Mouse (Mus musculus): ENCODE data around the gene 2810459M11Rik.
A peak's percentile ranks its signal among the peaks of the same experiment; 100 is the strongest.
"Not testable (repeated sequence)": the region's sequence is repeated elsewhere in the genome, so short reads cannot be mapped to it uniquely, and the experiment has no call there.

The 2810459M11Rik gene

GRCm38 (mm10) chr1:86045848-86046805 is at the start of gene 2810459M11Rik:
TSS of gene 2810459M11Rik (plus strand) at chr1:86045863.
- peak; percentile 64 for DNase-seq (ENCODE audit: low spot score)

GRCm38 (mm10) chr1:85997221-85997620 is 48.4 kb upstream of the 2810459M11Rik start:
- DNase-seq (ENCODE audit: low spot score): no peak

DNA sequence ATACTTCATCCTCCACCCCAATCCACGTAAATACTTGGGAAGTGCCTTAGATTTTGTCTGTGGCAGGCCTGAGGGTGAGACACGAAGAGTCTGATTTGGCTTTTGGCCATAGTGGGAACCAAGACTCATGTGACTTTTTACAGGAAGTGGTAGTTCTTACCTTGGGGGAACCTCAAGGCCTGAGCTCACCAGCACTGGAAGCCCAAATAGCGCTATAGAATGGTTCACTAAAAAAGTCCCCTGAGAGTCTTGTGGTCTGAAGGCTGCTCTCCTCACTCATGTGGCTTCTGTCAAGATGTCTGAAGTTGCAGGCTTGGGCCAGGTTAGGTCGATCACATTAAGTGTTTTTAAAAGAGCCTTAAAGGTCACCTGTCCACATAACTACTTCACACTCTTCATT is 47.7 kb upstream of the 2810459M11Rik start:
- no peak for DNase-seq (ENCODE audit: low spot score)

DNA sequence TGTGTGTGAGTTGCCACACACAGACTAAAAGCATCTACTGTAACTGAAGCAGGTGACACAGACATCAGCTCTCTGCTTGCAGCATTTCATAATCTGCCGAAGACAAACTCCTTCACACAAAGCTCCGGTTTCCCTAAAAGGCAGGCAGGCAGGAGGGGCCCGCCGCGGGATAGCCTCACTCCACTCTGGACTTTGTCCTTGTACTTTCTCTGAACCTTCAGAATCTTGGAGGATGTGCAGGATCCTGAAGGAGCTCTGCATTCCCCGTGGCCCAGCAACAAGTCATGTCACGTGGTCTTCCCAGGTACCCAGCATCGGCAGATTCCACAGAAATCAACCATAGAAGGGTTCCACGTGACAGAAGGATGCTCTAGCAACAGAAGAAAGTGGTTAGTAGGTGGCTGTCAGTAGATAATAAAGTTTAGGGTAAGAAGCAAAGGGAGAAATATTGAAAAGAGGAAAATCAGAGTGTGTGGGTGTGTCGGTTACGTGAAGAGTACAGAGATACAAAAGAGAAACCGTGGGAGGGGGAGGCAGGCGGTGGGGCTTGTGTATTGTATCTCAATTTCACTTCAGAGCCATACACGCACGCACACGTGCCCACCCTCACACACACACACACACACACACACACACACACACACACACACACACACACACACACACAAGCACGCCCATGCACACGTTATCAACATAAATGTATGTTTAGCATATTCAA is 45.7 kb upstream of the 2810459M11Rik start:
- DNase-seq (ENCODE audit: low spot score): no peak

- DNase-seq (ENCODE audit: low spot score): no peak
Observed at GRCm38 (mm10) chr1:86005540-86005939, 40.1 kb upstream of the 2810459M11Rik start.

DNA sequence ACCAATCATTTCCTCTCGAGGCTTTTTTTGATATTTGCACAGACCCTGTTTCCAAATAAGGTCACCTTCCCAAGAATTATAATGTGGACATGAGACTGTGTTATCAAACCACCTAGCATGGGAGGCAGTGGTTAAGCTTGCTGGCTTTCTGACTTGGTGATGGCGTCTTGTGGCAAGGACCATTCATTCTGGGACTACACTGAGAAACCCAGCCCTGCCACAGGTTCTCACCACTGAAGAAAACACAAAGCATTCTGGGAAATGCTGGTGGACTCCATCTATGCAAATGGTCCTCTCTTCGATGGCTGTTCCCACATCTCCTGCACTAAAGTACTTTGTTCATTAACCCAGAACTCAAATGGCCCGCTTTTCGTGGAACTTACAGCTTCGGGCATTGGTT is 39.6 kb upstream of the 2810459M11Rik start:
- DNase-seq (ENCODE audit: low spot score): no peak

- DNase-seq (ENCODE audit: low spot score): peak; percentile 77
Observed at GRCm38 (mm10) chr1:86007778-86008177, 37.9 kb upstream of the 2810459M11Rik start.

DNA sequence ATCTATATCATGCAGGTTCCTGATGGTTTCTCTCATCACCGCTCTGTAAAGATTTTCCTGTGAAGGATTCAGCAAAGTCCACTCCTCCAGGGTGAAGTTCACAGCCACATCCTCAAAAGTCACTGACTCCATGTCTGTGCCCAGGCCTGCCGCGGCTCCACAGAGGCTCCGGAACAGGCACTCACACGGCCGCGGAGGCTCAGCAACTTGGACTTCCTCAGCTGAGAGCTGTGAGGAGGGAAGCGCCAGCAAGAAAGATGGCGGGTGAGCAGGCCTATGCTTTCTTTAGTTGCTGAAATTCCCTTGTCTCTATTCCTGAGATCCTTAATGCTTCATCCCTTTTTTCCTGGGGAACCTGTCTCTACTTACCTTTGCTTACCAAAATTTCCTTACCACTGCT is 29.9 kb upstream of the 2810459M11Rik start:
- not testable (repeated sequence) for DNase-seq (ENCODE audit: low spot score)

DNA sequence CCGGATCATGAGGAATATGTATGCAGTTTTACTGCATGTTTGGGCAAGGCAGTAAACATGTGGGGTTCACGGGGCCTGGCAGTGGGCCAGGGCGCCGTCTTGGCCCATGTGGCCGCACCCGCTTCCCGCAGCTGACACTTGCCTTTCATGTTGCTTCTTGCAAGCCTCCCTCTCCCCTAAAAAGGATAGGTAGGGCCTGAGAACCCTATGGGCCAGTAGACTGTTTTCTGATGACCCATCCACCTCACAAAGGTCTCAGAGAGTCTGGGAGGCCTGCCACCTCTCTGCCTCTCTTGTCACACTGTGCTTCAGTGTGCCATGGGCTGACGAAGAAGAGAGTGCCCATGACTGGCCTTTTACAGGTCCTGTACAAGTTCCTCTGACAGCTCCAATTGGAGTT is 29.1 kb upstream of the 2810459M11Rik start, which contains the start of gene Spata3:
Gene Spata3, plus strand, starts transcription at position 301 of the 400 bp plus-strand sequence.
- DNase-seq (ENCODE audit: low spot score): no peak

DNA sequence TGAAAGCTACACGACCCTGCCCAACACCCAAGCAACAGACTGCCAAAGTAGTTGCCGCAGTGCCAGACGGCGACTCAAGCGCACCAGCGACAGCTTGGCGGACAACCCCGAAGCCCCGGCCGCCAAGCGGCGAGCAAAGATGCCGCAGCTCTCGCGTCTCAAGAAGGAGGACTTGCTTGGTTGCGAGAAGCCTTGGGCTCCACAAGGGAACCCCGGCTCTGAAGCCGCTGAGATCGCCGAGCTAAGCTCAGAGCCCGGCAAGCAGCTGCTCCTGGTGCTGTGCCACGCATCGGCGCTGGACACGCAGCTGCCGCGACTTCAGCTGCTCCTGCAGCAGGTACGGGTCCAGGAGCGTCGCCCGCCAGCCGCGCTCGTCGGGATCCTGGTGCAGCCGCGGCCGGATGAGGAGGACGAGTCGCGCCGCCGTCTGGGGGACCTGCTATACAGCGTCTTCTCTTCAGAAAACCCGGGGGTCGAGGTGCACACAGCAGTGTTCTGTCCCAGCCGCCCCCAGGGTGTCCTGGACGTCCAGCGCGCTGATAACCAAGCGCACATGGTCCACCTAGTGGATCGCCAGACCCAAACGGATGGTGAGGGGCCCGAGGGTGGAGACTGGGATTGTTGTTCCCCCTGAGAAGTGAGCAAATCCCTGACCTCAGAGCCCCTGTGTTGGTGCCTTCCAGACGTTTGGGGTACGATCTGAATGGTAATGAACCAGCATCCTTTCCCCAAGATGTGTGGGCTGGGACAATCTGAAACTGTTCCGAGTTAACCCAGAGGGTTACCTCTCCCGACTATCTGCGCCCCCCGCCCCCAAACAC is 27.2 kb upstream of the 2810459M11Rik start:
- DNase-seq (ENCODE audit: low spot score): peak; percentile 68

DNA sequence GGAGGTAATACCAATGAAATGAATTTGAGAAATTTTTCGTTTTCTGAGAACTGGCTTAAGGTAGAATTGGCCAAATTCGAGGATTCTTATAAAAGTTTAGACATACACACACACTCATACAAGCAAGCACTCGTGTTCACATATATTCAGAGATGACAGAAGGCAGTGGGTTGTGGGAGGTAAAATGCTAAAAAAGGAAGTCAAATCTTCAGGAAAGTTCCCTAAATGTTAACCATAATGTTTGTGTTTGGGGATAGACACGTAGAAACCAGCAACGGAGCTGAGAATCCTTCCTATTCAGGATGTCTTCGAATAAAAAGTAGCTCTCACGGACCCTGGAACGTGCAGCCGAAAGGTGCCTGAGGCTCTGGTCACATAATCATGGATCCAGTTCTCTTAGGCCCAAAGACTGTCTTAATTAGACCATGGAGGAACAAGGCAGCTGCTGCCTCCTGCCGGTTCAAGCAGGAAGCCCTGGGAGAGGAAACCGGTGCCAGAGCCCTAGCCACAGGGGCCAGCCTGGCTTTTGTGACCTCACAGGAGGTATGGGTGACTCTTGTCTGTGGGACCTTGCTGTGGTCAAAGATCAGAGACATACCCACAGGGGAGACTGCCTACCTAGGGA is 24.2 kb upstream of the 2810459M11Rik start:
- no peak for DNase-seq (ENCODE audit: low spot score)

DNA sequence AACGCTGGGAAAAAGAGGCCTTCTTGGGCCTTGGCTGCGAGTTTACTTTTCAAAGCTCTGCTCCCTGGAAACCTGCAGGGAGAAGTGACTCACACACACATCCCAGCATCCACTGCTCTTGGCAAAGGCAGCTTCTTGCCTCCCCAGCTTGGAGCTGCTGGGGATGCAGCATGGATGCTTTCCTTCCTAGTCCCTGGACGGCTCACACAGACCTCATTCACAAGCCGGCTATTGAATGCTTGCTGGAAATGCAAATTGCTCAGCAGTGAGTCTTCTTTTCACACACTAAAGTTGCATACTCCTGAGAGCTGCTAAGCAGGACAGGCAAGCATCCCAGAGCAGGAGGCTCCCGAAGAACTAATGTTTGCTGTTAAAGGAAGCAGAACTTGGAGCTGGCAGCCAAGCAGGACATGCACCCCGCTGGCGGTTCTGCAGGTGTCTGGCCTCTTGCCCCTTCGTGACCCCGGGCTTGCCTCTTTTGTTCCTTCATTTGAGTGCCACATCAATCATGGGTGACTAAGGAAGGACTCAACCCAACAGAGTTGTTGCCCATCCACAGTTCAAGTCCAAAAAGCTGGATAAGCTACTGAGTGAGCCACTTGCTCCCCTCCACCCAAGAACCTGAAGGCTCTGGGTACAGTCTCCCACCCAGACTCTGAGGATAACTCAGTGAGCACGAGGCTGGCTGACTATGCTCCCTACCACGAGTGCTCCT is 13.2 kb upstream of the 2810459M11Rik start:
- DNase-seq (ENCODE audit: low spot score): no peak

DNA sequence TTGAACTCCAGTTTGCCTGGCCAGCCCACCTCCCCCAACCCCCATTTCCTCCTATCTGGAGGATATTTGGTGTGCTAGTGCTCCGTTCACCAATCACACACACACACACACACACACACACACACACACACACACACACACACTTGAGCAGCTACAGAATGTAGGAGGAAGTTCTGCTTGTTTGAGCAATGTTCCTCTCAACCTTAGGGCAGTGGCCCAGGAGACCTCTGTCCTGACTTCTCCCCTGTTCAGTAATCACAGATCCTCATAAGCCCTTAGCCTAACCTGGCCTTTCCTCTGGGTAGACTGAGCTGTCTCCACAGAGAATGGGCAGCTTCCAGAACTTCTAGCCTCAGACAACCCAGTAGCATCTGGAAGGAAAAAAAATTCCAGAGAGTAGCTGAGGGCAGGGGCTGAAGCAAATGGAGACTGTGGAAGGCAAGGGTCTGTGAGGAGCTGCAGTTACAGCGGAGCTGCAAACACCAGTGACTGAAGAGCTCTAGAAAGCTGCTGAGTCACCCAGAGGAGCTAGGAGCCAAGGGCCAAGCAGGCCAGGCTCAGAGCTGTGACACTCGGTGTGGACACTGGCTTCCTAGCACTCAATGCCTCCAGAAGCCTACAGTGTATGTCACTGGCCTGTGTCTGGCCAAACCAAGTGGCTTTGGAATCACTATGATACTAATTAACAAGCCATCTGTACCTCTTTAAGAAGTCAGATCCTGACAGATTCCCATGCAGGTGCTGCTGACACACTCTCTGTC is 7.3 kb upstream of the 2810459M11Rik start:
- DNase-seq (ENCODE audit: low spot score): peak; percentile 80

GRCm38 (mm10) chr1:86040131-86040530 is 5.5 kb upstream of the 2810459M11Rik start:
- DNase-seq (ENCODE audit: low spot score): peak; percentile 84

DNA sequence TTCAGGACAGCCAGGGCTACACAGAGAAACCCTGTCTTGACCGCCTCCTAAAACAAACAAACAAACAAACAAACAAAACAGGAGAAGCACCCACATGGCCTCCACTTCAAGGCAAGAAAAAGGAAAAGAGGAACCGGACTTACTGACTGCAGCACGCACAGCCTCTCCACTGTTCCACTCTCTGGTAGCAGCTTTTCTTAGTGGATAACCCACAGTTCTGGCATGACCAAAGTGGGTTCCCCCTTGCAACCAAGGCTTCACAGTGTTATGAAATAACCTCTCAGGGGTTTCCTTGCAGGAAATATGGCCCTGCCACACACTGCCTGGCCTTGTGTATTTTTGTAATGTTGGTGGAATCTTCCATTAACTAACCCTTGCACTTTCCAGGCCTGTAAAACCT is 4.8 kb upstream of the 2810459M11Rik start:
- no peak for DNase-seq (ENCODE audit: low spot score)

- no peak for DNase-seq (ENCODE audit: low spot score)
Observed at GRCm38 (mm10) chr1:86045056-86045455, 607 bp upstream of the 2810459M11Rik start.

GRCm38 (mm10) chr1:86046833-86047563 is 1.3 kb downstream of the 2810459M11Rik start:
- peak; percentile 53 for DNase-seq (ENCODE audit: low spot score)

GRCm38 (mm10) chr1:86048231-86048630 is 2.6 kb downstream of the 2810459M11Rik start:
- no peak for DNase-seq (ENCODE audit: low spot score)

GRCm38 (mm10) chr1:86048744-86049143 is 3.1 kb downstream of the 2810459M11Rik start:
- DNase-seq (ENCODE audit: low spot score): no peak

Measured in yolk sac, embryonic 10.5 days (tissue).